Mouse (Mus musculus): ENCODE results near the gene Elfn2. TPM values are rescaled to one million over a fixed set of nuclear protein-coding genes. Genes with fewer than 3 reads are reported as not detected.

Elfn2 gene
- polyA plus RNA-seq, 1 experiment = 0.07 TPM

- Histone ChIP-seq H3ac (ENCODE audit: control insufficient read depth, insufficient read length) (no peak overlapping the region), H3K4me3 (no peak overlapping the region), H3K27me3 (ENCODE audit: control insufficient read depth, insufficient read depth, insufficient read length) (peaks cover 76% of the 10 kb centered on the region), H3K36me3 (ENCODE audit: control insufficient read depth, insufficient read depth) (no peaks in the 10 kb centered on the region), H3K79me2 (ENCODE audit: control insufficient read depth, insufficient read depth) (no peaks in the 10 kb centered on the region), H3K4me2 (ENCODE audit: low read depth) (no peak overlapping the region)
- TF ChIP-seq POLR2A (IDR thresholded peaks at IDR 0.05; ENCODE audit: insufficient read length, low read depth) (no peak), CEBPB (IDR thresholded peaks at IDR 0.05; ENCODE audit: insufficient read depth, poor library complexity, severe bottlenecking) (no peak), TCF3 (IDR thresholded peaks at IDR 0.05; ENCODE audit: insufficient read length, low read depth) (no peak), TCF12 (IDR thresholded peaks at IDR 0.05; ENCODE audit: insufficient read depth, poor library complexity, severe bottlenecking) (no peak), E2F4 (IDR thresholded peaks at IDR 0.05; ENCODE audit: insufficient read depth) (no peak), POLR2AphosphoS2 (IDR thresholded peaks at IDR 0.05; ENCODE audit: insufficient read length, low read depth) (no peak), MAX (IDR thresholded peaks at IDR 0.05; ENCODE audit: low read depth) (no peak), USF1 (IDR thresholded peaks at IDR 0.05; ENCODE audit: low read depth) (no peak)
Observed at GRCm38 (mm10) chr15:78677708-78678107, 40.9 kb downstream of the Elfn2 start.

DNA sequence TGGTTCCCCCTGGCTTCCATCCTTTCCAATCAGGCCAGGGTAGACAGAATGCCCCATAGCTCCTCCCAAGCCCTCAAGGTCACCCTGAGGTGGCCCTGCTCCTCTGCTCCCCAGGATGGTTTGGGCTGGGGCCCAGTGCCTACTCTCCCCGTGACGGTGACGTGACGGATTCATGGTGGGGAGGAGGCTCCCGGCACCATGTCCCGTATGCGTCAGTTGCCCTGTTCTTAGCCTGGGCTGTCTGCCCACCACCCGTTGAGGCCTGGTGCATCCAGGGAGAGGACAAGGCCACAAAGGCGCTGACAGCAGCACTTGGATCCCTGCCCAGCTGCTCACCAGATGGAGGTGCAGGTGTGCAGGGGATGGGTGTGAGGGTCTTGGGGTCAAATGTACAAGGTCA is 41.6 kb downstream of the Elfn2 start:
- Histone ChIP-seq H3ac (ENCODE audit: control insufficient read depth, insufficient read length) (no peak overlapping the region), H3K36me3 (ENCODE audit: control insufficient read depth, insufficient read depth) (no peaks in the 10 kb centered on the region), H3K27me3 (ENCODE audit: control insufficient read depth, insufficient read depth, insufficient read length) (peaks cover 74% of the 10 kb centered on the region), H3K79me2 (ENCODE audit: control insufficient read depth, insufficient read depth) (no peaks in the 10 kb centered on the region), H3K4me2 (ENCODE audit: low read depth) (no peak overlapping the region), H3K4me3 (no peak overlapping the region)
- TF ChIP-seq TCF12 (IDR thresholded peaks at IDR 0.05; ENCODE audit: insufficient read depth, poor library complexity, severe bottlenecking) (no peak), POLR2AphosphoS2 (IDR thresholded peaks at IDR 0.05; ENCODE audit: insufficient read length, low read depth) (no peak), MYOD1 (IDR thresholded peaks at IDR 0.05; ENCODE audit: control insufficient read depth in 1 of 3, insufficient read length in 2 of 3, low read depth in 2 of 3) (no peak), USF1 (IDR thresholded peaks at IDR 0.05; ENCODE audit: low read depth) (no peak), E2F4 (IDR thresholded peaks at IDR 0.05; ENCODE audit: insufficient read depth) (no peak), POLR2A (IDR thresholded peaks at IDR 0.05; ENCODE audit: insufficient read length, low read depth) (no peak), REST (IDR thresholded peaks at IDR 0.05; ENCODE audit: insufficient read depth, insufficient read length) (no peak), TCF3 (IDR thresholded peaks at IDR 0.05; ENCODE audit: insufficient read length, low read depth) (no peak), SRF (IDR thresholded peaks at IDR 0.05; ENCODE audit: control insufficient read depth, insufficient read length, low read depth) (no peak), CEBPB (IDR thresholded peaks at IDR 0.05; ENCODE audit: insufficient read depth, poor library complexity, severe bottlenecking) (no peak), MYOG (IDR thresholded peaks at IDR 0.05; ENCODE audit: control insufficient read depth in 1 of 3, insufficient read depth in 1 of 3, insufficient read length in 2 of 3, low read depth in 2 of 3) (no peak), MAX (IDR thresholded peaks at IDR 0.05; ENCODE audit: low read depth) (no peak)

DNA sequence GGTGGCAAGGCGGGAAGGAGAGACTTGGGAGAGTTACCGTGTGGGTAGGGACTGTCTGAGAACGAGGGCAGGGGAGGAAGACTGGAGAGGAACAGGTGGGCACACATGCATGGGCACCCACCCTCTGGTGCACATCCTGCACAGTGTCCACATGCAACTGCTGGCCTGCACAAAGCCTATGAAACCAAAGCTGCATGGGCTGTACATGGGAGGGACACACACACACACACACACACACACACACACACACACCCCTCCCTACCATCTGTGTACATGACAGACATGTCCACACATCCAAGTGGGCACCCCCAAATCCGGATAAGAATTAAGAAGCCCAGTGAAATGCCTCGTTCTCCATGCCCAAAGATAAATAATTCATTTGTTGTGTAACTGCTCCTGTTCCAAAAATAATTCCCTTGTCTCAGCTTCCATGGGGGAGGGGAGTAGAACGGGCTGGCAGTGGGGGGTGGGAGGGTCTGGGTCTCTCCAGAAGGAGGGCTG is 43.6 kb downstream of the Elfn2 start:
- TF ChIP-seq MAX (IDR thresholded peaks at IDR 0.05; ENCODE audit: low read depth) (no peak), SRF (IDR thresholded peaks at IDR 0.05; ENCODE audit: control insufficient read depth, insufficient read length, low read depth) (no peak), TCF3 (IDR thresholded peaks at IDR 0.05; ENCODE audit: insufficient read length, low read depth) (no peak), E2F4 (IDR thresholded peaks at IDR 0.05; ENCODE audit: insufficient read depth) (no peak), MYOD1 (IDR thresholded peaks at IDR 0.05; ENCODE audit: control insufficient read depth in 1 of 3, insufficient read length in 2 of 3, low read depth in 2 of 3) (no peak), POLR2A (IDR thresholded peaks at IDR 0.05; ENCODE audit: insufficient read length, low read depth) (no peak), TCF12 (IDR thresholded peaks at IDR 0.05; ENCODE audit: insufficient read depth, poor library complexity, severe bottlenecking) (no peak), REST (IDR thresholded peaks at IDR 0.05; ENCODE audit: insufficient read depth, insufficient read length) (no peak), USF1 (IDR thresholded peaks at IDR 0.05; ENCODE audit: low read depth) (no peak), POLR2AphosphoS2 (IDR thresholded peaks at IDR 0.05; ENCODE audit: insufficient read length, low read depth) (no peak)
- Histone ChIP-seq H3K4me2 (ENCODE audit: low read depth) (no peak overlapping the region), H3ac (ENCODE audit: control insufficient read depth, insufficient read length) (no peak overlapping the region), H3K4me3 (no peak overlapping the region), H3K27me3 (ENCODE audit: control insufficient read depth, insufficient read depth, insufficient read length) (peaks cover 80% of the 10 kb centered on the region), H3K36me3 (ENCODE audit: control insufficient read depth, insufficient read depth) (no peaks in the 10 kb centered on the region), H3K79me2 (ENCODE audit: control insufficient read depth, insufficient read depth) (no peaks in the 10 kb centered on the region)

DNA sequence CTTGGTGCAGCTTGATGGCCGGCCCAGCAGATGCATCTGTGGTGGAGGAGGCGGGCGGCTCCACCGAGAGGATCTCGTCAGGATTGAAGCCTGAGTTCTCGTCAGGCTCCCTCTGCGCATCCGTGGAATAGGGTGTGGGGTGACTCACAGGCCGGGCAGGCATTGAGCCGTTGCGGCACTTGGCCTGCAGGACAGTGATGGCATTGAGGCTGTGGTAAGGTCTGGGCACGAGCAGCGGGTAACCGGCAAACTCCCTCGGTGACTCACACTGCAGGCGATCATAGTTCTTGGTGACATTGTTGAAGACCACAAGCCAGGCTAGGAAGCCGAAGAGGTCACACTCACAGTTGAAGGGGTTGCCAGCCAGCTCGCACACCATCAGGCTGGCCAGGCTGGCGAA is 45.1 kb downstream of the Elfn2 start:
- no peak for TF ChIP-seq TCF3 (IDR thresholded peaks at IDR 0.05; ENCODE audit: insufficient read length, low read depth)
- TF ChIP-seq POLR2AphosphoS2 (IDR thresholded peaks at IDR 0.05; ENCODE audit: insufficient read length, low read depth) = no peak
- TF ChIP-seq REST (IDR thresholded peaks at IDR 0.05; ENCODE audit: insufficient read depth, insufficient read length) = no peak
- TF ChIP-seq E2F4 (IDR thresholded peaks at IDR 0.05; ENCODE audit: insufficient read depth) = no peak
- TF ChIP-seq POLR2A (IDR thresholded peaks at IDR 0.05; ENCODE audit: insufficient read length, low read depth) = no peak
- no peak for TF ChIP-seq USF1 (IDR thresholded peaks at IDR 0.05; ENCODE audit: low read depth)
- TF ChIP-seq TCF12 (IDR thresholded peaks at IDR 0.05; ENCODE audit: insufficient read depth, poor library complexity, severe bottlenecking) = peak; percentile 9
- TF ChIP-seq MYOD1 (IDR thresholded peaks at IDR 0.05; ENCODE audit: control insufficient read depth in 1 of 3, insufficient read length in 2 of 3, low read depth in 2 of 3) = peak in 1 of 3 experiments; percentile 22
- no peak for TF ChIP-seq MYOG (IDR thresholded peaks at IDR 0.05; ENCODE audit: control insufficient read depth in 1 of 3, insufficient read depth in 1 of 3, insufficient read length in 2 of 3, low read depth in 2 of 3)
- no peak for TF ChIP-seq MAX (IDR thresholded peaks at IDR 0.05; ENCODE audit: low read depth)
- no peak for TF ChIP-seq CEBPB (IDR thresholded peaks at IDR 0.05; ENCODE audit: insufficient read depth, poor library complexity, severe bottlenecking)
- no peak for TF ChIP-seq SRF (IDR thresholded peaks at IDR 0.05; ENCODE audit: control insufficient read depth, insufficient read length, low read depth)
- Histone ChIP-seq H3K36me3 (ENCODE audit: control insufficient read depth, insufficient read depth) (no peaks in the 10 kb centered on the region), H3K4me3 (no peak overlapping the region), H3K4me2 (ENCODE audit: low read depth) (no peak overlapping the region), H3K79me2 (ENCODE audit: control insufficient read depth, insufficient read depth) (no peaks in the 10 kb centered on the region), H3ac (ENCODE audit: control insufficient read depth, insufficient read length) (no peak overlapping the region), H3K27me3 (ENCODE audit: control insufficient read depth, insufficient read depth, insufficient read length) (peaks cover 78% of the 10 kb centered on the region)
